In genomic region chr14:51089674-51090076, GRCm38 (mm10) we compare ENCODE assay signal across 8 mouse cellular contexts. TPM values are rescaled to one million over a fixed set of nuclear protein-coding genes. Genes with fewer than 3 reads are reported as not detected.
A peak's percentile ranks its signal among the peaks of the same experiment; 100 is the strongest.
DNase-seq lines count a peak whose midpoint lies in the region; ATAC-seq and TF ChIP-seq lines count a peak whose summit lies in the region.

No protein-coding gene starts in this region.

- no peaks in the 10 kb centered on the region for H3K36me3 ChIP-seq in lung, postnatal 0 days (ENCODE audit: insufficient read depth, low read length)
- no peaks in the 10 kb centered on the region for H3K36me3 ChIP-seq in forebrain, embryonic 11.5 days (ENCODE audit: control insufficient read depth, insufficient read depth, low read length)
- no peaks in the 10 kb centered on the region for H3K36me3 ChIP-seq in limb, embryonic 10.5 days
- H3K36me3 ChIP-seq in neural tube, embryonic 15.5 days, result no peaks in the 10 kb centered on the region

- H3K4me2 ChIP-seq in lung, postnatal 0 days (replicated peaks; ENCODE audit: low read depth, low read length), result peak overlapping the region; percentile 77
- H3K4me2 ChIP-seq in forebrain, embryonic 11.5 days (ENCODE audit: low read depth, low read length, severe bottlenecking), result peak overlapping the region; percentile 48
- H3K4me2 ChIP-seq in neural tube, embryonic 15.5 days, result peak overlapping the region; percentile 85

- TF ChIP-seq CTCF in lung, postnatal 0 days (IDR thresholded peaks at IDR 0.05), result no peak

- WGBS in lung, postnatal 0 days, result under 1% methylated on average over 15 of the region's 15 CpGs
- under 1% methylated on average over 15 of the region's 15 CpGs for whole genome bisulfite sequencing in forebrain, embryonic 11.5 days
- 0% methylated on average over 15 of the region's 15 CpGs for WGBS in limb, embryonic 10.5 days
- under 1% methylated on average over 15 of the region's 15 CpGs for WGBS in neural tube, embryonic 15.5 days

- peak overlapping the region; percentile 81 for H3K27ac ChIP-seq in lung, postnatal 0 days (ENCODE audit: low read length)
- H3K27ac ChIP-seq in forebrain, embryonic 11.5 days (ENCODE audit: low read depth, low read length), result 0 out of 2 replicates have a peak overlapping the region, but pooled peaks have one; percentile 54
- H3K27ac ChIP-seq in limb, embryonic 10.5 days, result peak overlapping the region; percentile 86
- peak overlapping the region; percentile 82 for H3K27ac ChIP-seq in neural tube, embryonic 15.5 days (replicated peaks)

- no peaks in the 10 kb centered on the region for H3K9me3 ChIP-seq in lung, postnatal 0 days (ENCODE audit: low read length)
- no peaks in the 10 kb centered on the region for H3K9me3 ChIP-seq in forebrain, embryonic 11.5 days (ENCODE audit: control insufficient read depth, low read length)
- H3K9me3 ChIP-seq in limb, embryonic 10.5 days (replicated peaks), result no peaks in the 10 kb centered on the region
- H3K9me3 ChIP-seq in neural tube, embryonic 15.5 days (replicated peaks), result no peaks in the 10 kb centered on the region

- peak; percentile 6; the same call in 1 of the 2 replicates for ATAC-seq in lung, postnatal 0 days
- ATAC-seq in forebrain, embryonic 11.5 days (replicated peaks; ENCODE audit: low FRiP score), result no peak
- ATAC-seq in neural tube, embryonic 15.5 days (ENCODE audit: low FRiP score), result no peak
- no peak for ATAC-seq in activated CD4-positive, CD25-positive, alpha-beta regulatory T cell, adult 4 months

- peak overlapping the region; percentile 41 for H3K9ac ChIP-seq in lung, postnatal 0 days (replicated peaks; ENCODE audit: low read depth)
- peak overlapping the region; percentile 57 for H3K9ac ChIP-seq in forebrain, embryonic 11.5 days (ENCODE audit: low read length)
- H3K9ac ChIP-seq in neural tube, embryonic 15.5 days (replicated peaks), result peak overlapping the region; percentile 67

- peak; percentile 49; the same call in 1 of the 2 replicates for TF ChIP-seq EP300 in lung, postnatal 0 days (IDR thresholded peaks at IDR 0.05)

- DNase-seq in lung, postnatal 0 days (ENCODE audit: low spot score), result no peak
- DNase-seq in lung, postnatal 36 days, result no peak
- peak; percentile 54 for DNase-seq in forebrain, embryonic 11.5 days (ENCODE audit: low spot score)
- peak; percentile 46 for DNase-seq in limb, embryonic 10.5 days (ENCODE audit: low spot score)
- DNase-seq in thymus, postnatal 36 days, result no peak
- DNase-seq in lung, postnatal 14 days, result no peak

- H3K4me1 ChIP-seq in lung, postnatal 0 days (ENCODE audit: insufficient read depth, low read depth, low read length), result no peaks in the 10 kb centered on the region
- no peaks in the 10 kb centered on the region for H3K4me1 ChIP-seq in forebrain, embryonic 11.5 days (replicated peaks; ENCODE audit: control insufficient read depth, insufficient read depth, low read length)
- H3K4me1 ChIP-seq in limb, embryonic 10.5 days, result no peaks in the 10 kb centered on the region
- peaks cover 18% of the 10 kb centered on the region; the same call in 1 of the 2 replicates for H3K4me1 ChIP-seq in neural tube, embryonic 15.5 days

- no peaks in the 10 kb centered on the region for H3K27me3 ChIP-seq in lung, postnatal 0 days (replicated peaks; ENCODE audit: insufficient read depth, low read length)
- no peaks in the 10 kb centered on the region; the same call in 1 of the 2 replicates for H3K27me3 ChIP-seq in forebrain, embryonic 11.5 days (ENCODE audit: control insufficient read depth, insufficient read depth, low read length)
- no peaks in the 10 kb centered on the region for H3K27me3 ChIP-seq in limb, embryonic 10.5 days (ENCODE audit: low read depth, poor library complexity, severe bottlenecking)
- 0 out of 2 replicates have a peak, but pooled peaks cover 2% of the 10 kb centered on the region for H3K27me3 ChIP-seq in neural tube, embryonic 15.5 days (replicated peaks)

- peak overlapping the region; percentile 57 for H3K4me3 ChIP-seq in lung, postnatal 0 days (ENCODE audit: low read depth, low read length)
- H3K4me3 ChIP-seq in forebrain, embryonic 11.5 days (ENCODE audit: low read depth, low read length), result peak overlapping the region; percentile 47
- peak overlapping the region; percentile 80 for H3K4me3 ChIP-seq in limb, embryonic 10.5 days
- H3K4me3 ChIP-seq in neural tube, embryonic 15.5 days (replicated peaks), result peak overlapping the region; percentile 79

RNA-seq across cellular contexts. Expression of gene Rnase4, which starts 1.2 kb away (rescaled TPM):
- 423 and 443 TPM in 2 replicates for polyA plus RNA-seq in lung, postnatal 0 days (2015; fragmentation: Nextera tagmentation; extraction: Ambion mirVana)
- 10.8 and 11.4 TPM in 2 replicates for polyA plus RNA-seq in forebrain, embryonic 11.5 days (2014; fragmentation: Nextera tagmentation; extraction: Ambion mirVana)
- 5.1 and 6.6 TPM in 2 replicates for polyA plus RNA-seq in limb, embryonic 10.5 days (2016; fragmentation: Nextera tagmentation; extraction: Ambion mirVana)
- polyA plus RNA-seq in neural tube, embryonic 15.5 days (2015; fragmentation: Nextera tagmentation; extraction: Ambion mirVana), result 18.6 and 30.0 TPM in 2 replicates
- 10 to 100 TPM; 11.7 to 15.5 TPM for polyA plus RNA-seq in activated CD4-positive, CD25-positive, alpha-beta regulatory T cell, adult 4 months (2017; shearing (Covaris generic))

RNA-seq across cellular contexts. Expression of gene Ang, which starts 1.3 kb away (rescaled TPM):
- 41.5 and 45.4 TPM in 2 replicates for polyA plus RNA-seq in lung, postnatal 0 days (2015; fragmentation: Nextera tagmentation; extraction: Ambion mirVana)
- 1.9 and 3.0 TPM in 2 replicates for polyA plus RNA-seq in forebrain, embryonic 11.5 days (2014; fragmentation: Nextera tagmentation; extraction: Ambion mirVana)
- polyA plus RNA-seq in limb, embryonic 10.5 days (2016; fragmentation: Nextera tagmentation; extraction: Ambion mirVana), result 1.5 and 1.8 TPM in 2 replicates
- polyA plus RNA-seq in neural tube, embryonic 15.5 days (2015; fragmentation: Nextera tagmentation; extraction: Ambion mirVana), result 4.4 and 8.0 TPM in 2 replicates
- polyA plus RNA-seq in activated CD4-positive, CD25-positive, alpha-beta regulatory T cell, adult 4 months (2017; shearing (Covaris generic)), result 1 to 10 TPM; 3.7 to 6.6 TPM

RNA-seq across cellular contexts. Expression of gene Olfr750, which starts 15.4 kb away (rescaled TPM):
- polyA plus RNA-seq in lung, postnatal 0 days (2015; fragmentation: Nextera tagmentation; extraction: Ambion mirVana), result 0.05 and 0.10 TPM in 2 replicates
- 0.04 TPM in 1 of 2 replicates, not detected in the other for polyA plus RNA-seq in forebrain, embryonic 11.5 days (2014; fragmentation: Nextera tagmentation; extraction: Ambion mirVana)
- not detected in 2 replicates for polyA plus RNA-seq in limb, embryonic 10.5 days (2016; fragmentation: Nextera tagmentation; extraction: Ambion mirVana)
- not detected in 2 replicates for polyA plus RNA-seq in neural tube, embryonic 15.5 days (2015; fragmentation: Nextera tagmentation; extraction: Ambion mirVana)
- not detected for polyA plus RNA-seq in activated CD4-positive, CD25-positive, alpha-beta regulatory T cell, adult 4 months (2017; shearing (Covaris generic))

RNA-seq across cellular contexts. Expression of gene Eddm3b, which starts 24.6 kb away (rescaled TPM):
- 0.08 and 0.15 TPM in 2 replicates for polyA plus RNA-seq in lung, postnatal 0 days (2015; fragmentation: Nextera tagmentation; extraction: Ambion mirVana)
- 0.19 TPM in 1 of 2 replicates, not detected in the other for polyA plus RNA-seq in forebrain, embryonic 11.5 days (2014; fragmentation: Nextera tagmentation; extraction: Ambion mirVana)
- not detected in 2 replicates for polyA plus RNA-seq in limb, embryonic 10.5 days (2016; fragmentation: Nextera tagmentation; extraction: Ambion mirVana)
- polyA plus RNA-seq in neural tube, embryonic 15.5 days (2015; fragmentation: Nextera tagmentation; extraction: Ambion mirVana), result not detected in 2 replicates
- not detected for polyA plus RNA-seq in activated CD4-positive, CD25-positive, alpha-beta regulatory T cell, adult 4 months (2017; shearing (Covaris generic))

RNA-seq across cellular contexts. Expression of gene Rnase12, which starts 32.2 kb away (rescaled TPM):
- 0.27 and 0.55 TPM in 2 replicates for polyA plus RNA-seq in lung, postnatal 0 days (2015; fragmentation: Nextera tagmentation; extraction: Ambion mirVana)
- not detected in 2 replicates for polyA plus RNA-seq in forebrain, embryonic 11.5 days (2014; fragmentation: Nextera tagmentation; extraction: Ambion mirVana)
- polyA plus RNA-seq in limb, embryonic 10.5 days (2016; fragmentation: Nextera tagmentation; extraction: Ambion mirVana), result 0.30 TPM in 1 of 2 replicates, not detected in the other
- polyA plus RNA-seq in neural tube, embryonic 15.5 days (2015; fragmentation: Nextera tagmentation; extraction: Ambion mirVana), result not detected in 2 replicates
- not detected for polyA plus RNA-seq in activated CD4-positive, CD25-positive, alpha-beta regulatory T cell, adult 4 months (2017; shearing (Covaris generic))

Comparison
In these comparisons a context has a peak if more than half of its experiments do, and no peak if none do; other contexts are left out.
1. DNase-seq: peak in forebrain, embryonic 11.5 days (single experiment) and limb, embryonic 10.5 days (single experiment); none in lung, postnatal 0 days (single experiment), lung, postnatal 36 days (single experiment), thymus, postnatal 36 days (0 of 2) and lung, postnatal 14 days (single experiment).
2. RNA of gene Rnase4, which starts 1.2 kb away (polyA plus RNA-seq): 423 to 443 TPM in lung, postnatal 0 days; 18.6 to 30.0 TPM in neural tube, embryonic 15.5 days, 11.7 to 15.5 TPM in activated CD4-positive, CD25-positive, alpha-beta regulatory T cell, adult 4 months, 10.8 to 11.4 TPM in forebrain, embryonic 11.5 days and 5.1 to 6.6 TPM in limb, embryonic 10.5 days; every median in the first group is over 10 times any median in the second.
3. Peak in every context shown above with its lines, with median percentiles within 50 percentile points of each other: H3K27ac ChIP-seq, H3K4me2 ChIP-seq, H3K4me3 ChIP-seq and H3K9ac ChIP-seq.